Mouse (Mus musculus) stomach, postnatal 0 days (tissue): ENCODE measurements around the gene Ush1c. TPM values are rescaled to one million over a fixed set of nuclear protein-coding genes. Genes with fewer than 3 reads are reported as not detected.

ENCODE experiments used
- ATAC-seq: fragments of 200-750 bp; cut with Nextera tagmentation; 2 replicates; pipeline ENCODE4 v1.8.0; 2017; ENCODE audit not compliant: low FRiP score, low TSS enrichment
- DNase-seq: peaks from one replicate; pipeline ENCODE4 v3.0.0-alpha.2; 2016; ENCODE audit warnings: low spot score
- H3K27ac ChIP-seq: fragments of 300-500 bp; sonication (generic); replicated peaks from 2 replicates; pipeline ENCODE4 v1.5.1; 2014; ENCODE audit warnings: mild to moderate bottlenecking, control low read depth
- H3K27me3 ChIP-seq: fragments of 300-500 bp; sonication (generic); 2 replicates; pipeline ENCODE4 v1.6.1; 2014; ENCODE audit warnings: low read length; ENCODE audit not compliant: control insufficient read depth, insufficient read depth
- H3K36me3 ChIP-seq: fragments of 300-500 bp; sonication (generic); 2 replicates; pipeline ENCODE4 v1.6.1; 2014; ENCODE audit warnings: low read length, mixed read lengths; ENCODE audit not compliant: control insufficient read depth, insufficient read depth
- H3K4me1 ChIP-seq: fragments of 300-500 bp; sonication (generic); replicated peaks from 2 replicates; pipeline ENCODE4 v1.6.1; 2014; ENCODE audit warnings: antibody characterized with exemption; ENCODE audit not compliant: control insufficient read depth, insufficient read depth
- H3K4me2 ChIP-seq: fragments of 300-500 bp; sonication (generic); replicated peaks from 2 replicates; pipeline ENCODE4 v1.6.1; 2014; ENCODE audit warnings: low read depth, mild to moderate bottlenecking, control low read depth, moderate library complexity
- H3K4me3 ChIP-seq: fragments of 300-500 bp; sonication (generic); 2 replicates; pipeline ENCODE4 v1.5.1; 2014; ENCODE audit warnings: low read depth, low read length, control low read depth
- H3K9ac ChIP-seq: fragments of 300-500 bp; sonication (generic); 2 replicates; pipeline ENCODE4 v1.6.1; 2014; ENCODE audit warnings: mild to moderate bottlenecking, low read length, control low read depth, mixed read lengths
- H3K9me3 ChIP-seq: fragments of 300-500 bp; sonication (generic); 2 replicates; pipeline ENCODE4 v1.6.1; 2016; ENCODE audit warnings: low read length; ENCODE audit not compliant: control insufficient read depth
- CTCF ChIP-seq: IDR thresholded peaks from 2 replicates; pipeline ENCODE4 v1.5.1; 2016; ENCODE audit warnings: antibody characterized with exemption, low read depth, mild to moderate bottlenecking, moderate library complexity
- EP300 ChIP-seq: optimal IDR thresholded peaks from 2 replicates; pipeline ENCODE3; 2016; ENCODE audit warnings: antibody characterized with exemption
- WGBS: fragments of 180-500 bp; shearing (Covaris S2); extraction: QIAGEN DNeasy Blood & Tissue Kit; methylation state at CpG from one replicate; pipeline ENCODE4 v1.1.7; 2014; 5-methylcytosine and 5-hydroxymethylcytosine counted together
- polyA plus RNA-seq: library from polyadenylated mRNA; unstranded; fragments of >200 nt; fragmentation: Nextera tagmentation; extraction: Ambion mirVana; gene quantifications from 2 replicates; pipeline ENCODE4 v1.2.1, GENCODE M21; 2015

Gene Ush1c
- polyA plus RNA-seq, 1 experiment from 2014 or later: 2.1 TPM

DNA sequence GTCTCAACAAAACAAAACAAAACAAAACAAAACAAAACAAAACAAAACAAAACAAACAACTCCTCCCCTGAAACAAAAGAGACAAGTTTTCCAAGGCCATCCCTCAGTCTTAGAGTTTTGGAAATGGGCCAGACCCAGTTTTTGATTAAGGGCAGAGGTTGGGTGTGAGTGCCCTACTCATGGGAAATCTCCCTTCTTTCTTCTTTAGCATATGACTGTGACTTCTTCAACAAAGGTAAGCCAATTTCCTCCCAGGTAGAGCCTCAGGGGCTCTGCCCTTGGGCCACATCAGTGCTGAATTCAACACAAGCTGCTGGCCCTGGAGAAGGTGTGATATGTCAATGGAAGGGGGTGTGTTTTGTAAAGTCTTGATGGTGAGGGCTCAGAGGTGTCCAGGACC is 42.6 kb upstream of the Ush1c start:
- Histone ChIP-seq H3K9ac (no peak overlapping the region), H3K27me3 (no peaks in the 10 kb centered on the region), H3K27ac (no peak overlapping the region), H3K36me3 (no peaks in the 10 kb centered on the region), H3K4me3 (no peak overlapping the region), H3K4me1 (no peaks in the 10 kb centered on the region), H3K4me2 (no peak overlapping the region), H3K9me3 (no peaks in the 10 kb centered on the region)
- ATAC-seq: no peak
- DNase-seq: no peak
- TF ChIP-seq CTCF: no peak
- TF ChIP-seq EP300: no peak

DNA sequence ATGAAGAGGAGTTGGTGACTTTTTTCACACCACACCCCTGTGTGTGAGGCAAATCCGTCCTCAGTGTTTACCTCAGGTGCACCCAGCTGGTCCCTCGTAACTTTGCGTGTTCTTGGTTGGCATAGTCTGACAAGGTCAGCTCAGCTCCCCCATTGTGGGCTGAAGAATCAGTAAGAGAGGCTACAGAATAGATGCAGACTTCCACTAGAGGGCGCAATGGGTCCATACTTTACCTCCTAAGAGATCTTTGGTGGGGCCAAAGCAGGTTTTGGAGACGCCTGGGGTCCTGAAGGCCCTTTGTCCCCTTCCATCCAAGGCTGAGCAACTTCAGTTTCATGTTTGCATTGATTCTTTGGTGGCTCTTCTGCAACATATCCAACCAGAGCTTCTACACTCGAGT is 41.6 kb upstream of the Ush1c start:
- Histone ChIP-seq H3K9me3 (no peaks in the 10 kb centered on the region), H3K9ac (no peak overlapping the region), H3K27ac (no peak overlapping the region), H3K27me3 (no peaks in the 10 kb centered on the region), H3K4me2 (no peak overlapping the region), H3K4me1 (no peaks in the 10 kb centered on the region), H3K4me3 (no peak overlapping the region), H3K36me3 (no peaks in the 10 kb centered on the region)
- TF ChIP-seq CTCF: peak; percentile 83
- TF ChIP-seq EP300: no peak
- ATAC-seq: no peak
- 14% methylated on average over 6 of the region's 6 CpGs for WGBS
- DNase-seq: peak; percentile 44

DNA sequence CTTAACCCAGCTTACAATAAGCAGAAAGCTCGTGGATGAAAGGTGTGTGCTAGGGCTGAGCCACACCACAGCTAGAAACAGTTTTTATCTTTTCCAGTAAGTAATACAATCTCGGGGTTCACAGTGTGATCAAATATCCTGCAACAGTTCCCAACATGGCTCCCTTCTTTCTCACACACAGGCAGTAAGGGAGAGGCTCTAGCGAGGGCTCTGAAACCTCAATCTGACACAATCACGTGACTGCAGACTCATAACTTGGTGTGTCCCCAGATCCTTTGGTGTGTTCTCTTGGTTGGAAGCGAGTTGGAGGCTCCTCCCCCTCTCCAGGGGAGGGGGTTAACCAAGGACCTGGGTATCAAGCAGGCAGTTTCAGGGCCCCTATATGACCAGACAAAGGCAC is 37.9 kb upstream of the Ush1c start:
- H3K36me3 ChIP-seq: no peaks in the 10 kb centered on the region
- no peaks in the 10 kb centered on the region for H3K9me3 ChIP-seq
- TF ChIP-seq CTCF: no peak
- TF ChIP-seq EP300: no peak
- no peak overlapping the region for H3K4me2 ChIP-seq
- no peaks in the 10 kb centered on the region for H3K27me3 ChIP-seq
- no peak overlapping the region for H3K4me3 ChIP-seq
- DNase-seq (no peak), ATAC-seq (no peak)
- H3K27ac ChIP-seq: no peak overlapping the region
- 48% methylated on average over 5 of the region's 5 CpGs for WGBS
- H3K4me1 ChIP-seq: no peaks in the 10 kb centered on the region
- no peak overlapping the region for H3K9ac ChIP-seq

DNA sequence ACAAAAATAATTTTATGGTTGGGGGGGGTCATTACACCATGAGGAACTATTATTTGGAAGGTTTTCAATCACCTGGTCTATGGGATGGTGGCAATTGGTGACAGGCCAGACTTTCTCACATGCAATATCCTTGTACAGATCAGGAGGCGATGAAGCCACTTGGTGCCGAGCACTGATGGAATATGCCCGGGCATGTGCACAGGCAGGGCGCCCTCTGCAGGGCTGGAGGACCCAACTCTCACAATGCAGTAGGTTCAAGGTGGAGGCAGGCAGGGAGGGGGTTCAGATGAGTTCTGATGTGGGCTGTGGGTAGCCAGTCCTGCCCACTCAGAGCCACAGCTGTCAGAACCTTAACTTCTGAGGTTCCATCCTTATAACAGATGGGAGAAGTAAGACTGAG is 13.5 kb upstream of the Ush1c start:
- H3K36me3 ChIP-seq: no peaks in the 10 kb centered on the region
- H3K9ac ChIP-seq: no peak overlapping the region
- no peak for DNase-seq
- no peak overlapping the region for H3K4me3 ChIP-seq
- H3K9me3 ChIP-seq: no peaks in the 10 kb centered on the region
- TF ChIP-seq CTCF (peak; percentile 40), EP300 (no peak)
- WGBS: 83% methylated on average over 4 of the region's 4 CpGs
- ATAC-seq: no peak
- no peaks in the 10 kb centered on the region for H3K4me1 ChIP-seq
- H3K4me2 ChIP-seq: no peak overlapping the region
- H3K27me3 ChIP-seq: no peaks in the 10 kb centered on the region
- H3K27ac ChIP-seq: no peak overlapping the region

DNA sequence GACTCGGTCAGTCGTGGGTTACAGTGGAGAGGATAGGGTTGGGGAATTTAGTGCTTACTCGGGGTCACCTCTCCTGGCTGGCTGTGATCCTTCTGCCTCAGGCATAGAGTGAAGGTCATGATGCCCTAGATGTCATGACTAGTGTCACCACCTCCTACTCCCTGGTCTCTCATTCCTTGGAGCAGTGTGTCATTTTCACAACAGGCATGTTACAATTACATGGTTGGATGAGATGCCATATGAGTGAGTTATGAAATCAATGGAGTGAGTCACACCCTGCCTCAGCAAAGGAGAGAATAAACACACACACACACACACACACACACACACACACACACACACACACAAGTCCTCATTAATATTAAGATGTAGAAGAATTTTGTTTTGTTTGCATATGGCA is 9.3 kb upstream of the Ush1c start:
- DNase-seq (no peak), ATAC-seq (no peak)
- no peak overlapping the region for H3K9ac ChIP-seq
- H3K4me1 ChIP-seq: no peaks in the 10 kb centered on the region
- no peaks in the 10 kb centered on the region for H3K9me3 ChIP-seq
- H3K4me3 ChIP-seq: no peak overlapping the region
- H3K27ac ChIP-seq: no peak overlapping the region
- H3K4me2 ChIP-seq: no peak overlapping the region
- no peaks in the 10 kb centered on the region for H3K27me3 ChIP-seq
- WGBS: 86% methylated on average over 3 of the region's 3 CpGs
- no peaks in the 10 kb centered on the region for H3K36me3 ChIP-seq
- TF ChIP-seq EP300: no peak
- no peak for TF ChIP-seq CTCF

DNA sequence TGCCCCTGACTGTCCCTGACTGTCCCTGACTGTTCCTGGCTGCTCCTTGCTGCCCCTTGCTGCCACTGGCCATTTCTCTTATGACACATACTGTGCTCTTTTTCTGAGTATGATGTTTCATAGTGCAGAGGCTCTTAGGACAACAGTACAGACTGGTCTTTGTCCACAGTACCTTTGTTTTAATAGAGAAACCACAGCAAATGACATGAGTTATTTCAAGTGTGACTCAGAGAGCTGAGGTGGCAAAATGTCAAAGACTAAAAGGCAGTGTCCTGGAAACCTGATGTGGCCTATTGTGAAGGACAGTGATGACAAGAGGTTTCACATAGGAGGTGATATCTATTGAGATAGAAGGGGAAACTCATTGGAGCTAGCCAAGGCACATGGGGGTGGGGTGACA is 8.6 kb upstream of the Ush1c start:
- Histone ChIP-seq H3K9me3 (no peaks in the 10 kb centered on the region), H3K4me3 (no peak overlapping the region), H3K27me3 (no peaks in the 10 kb centered on the region), H3K27ac (no peak overlapping the region), H3K4me2 (no peak overlapping the region), H3K9ac (no peak overlapping the region), H3K36me3 (no peaks in the 10 kb centered on the region), H3K4me1 (no peaks in the 10 kb centered on the region)
- ATAC-seq (no peak), DNase-seq (no peak)
- TF ChIP-seq EP300: no peak
- no peak for TF ChIP-seq CTCF
